Mouse (Mus musculus): Measurements from ENCODE around the gene Mecom. TPM values are rescaled to one million over a fixed set of nuclear protein-coding genes. Genes with fewer than 3 reads are reported as not detected.

The Mecom gene
- polyA plus RNA-seq, 1 experiment from 2014 or later, result 77.5 TPM

GRCm38 (mm10) chr3:30220701-30221412, 327.0 kb downstream of the Mecom start:
- Histone ChIP-seq H3K4me1 (ENCODE audit: insufficient read depth) (no peaks in the 10 kb centered on the region; the same call in 1 of the 2 replicates), H3K27ac (ENCODE audit: low read depth) (no peak overlapping the region; the same call in 1 of the 2 replicates), H3K9me3 (ENCODE audit: low read depth, low read length) (no peaks in the 10 kb centered on the region), H3K27me3 (ENCODE audit: insufficient read depth, low read length) (0 out of 2 replicates have a peak, but pooled peaks cover 4% of the 10 kb centered on the region), H3K9ac (no peak overlapping the region), H3K4me2 (no peak overlapping the region), H3K36me3 (ENCODE audit: insufficient read depth) (no peaks in the 10 kb centered on the region), H3K4me3 (ENCODE audit: low read depth, low read length) (no peak overlapping the region)
- ATAC-seq (ENCODE audit: insufficient read depth), result no peak
- 55% methylated on average over 19 of the region's 19 CpGs for WGBS
- DNase-seq, result peak; percentile 22
- no peak for TF ChIP-seq CTCF (IDR thresholded peaks at IDR 0.05; ENCODE audit: low read depth)

GRCm38 (mm10) chr3:30219891-30220290, 327.9 kb downstream of the Mecom start:
- no peak for TF ChIP-seq CTCF (IDR thresholded peaks at IDR 0.05; ENCODE audit: low read depth)
- Histone ChIP-seq H3K4me2 (peak overlapping the region; percentile 59), H3K9ac (0 out of 2 replicates have a peak overlapping the region, but pooled peaks have one; percentile 27), H3K27me3 (ENCODE audit: insufficient read depth, low read length) (0 out of 2 replicates have a peak, but pooled peaks cover 4% of the 10 kb centered on the region), H3K4me3 (ENCODE audit: low read depth, low read length) (peak overlapping the region; percentile 19), H3K27ac (ENCODE audit: low read depth) (peak overlapping the region; percentile 54; the same call in 1 of the 2 replicates), H3K9me3 (ENCODE audit: low read depth, low read length) (no peaks in the 10 kb centered on the region), H3K4me1 (ENCODE audit: insufficient read depth) (no peaks in the 10 kb centered on the region; the same call in 1 of the 2 replicates), H3K36me3 (ENCODE audit: insufficient read depth) (no peaks in the 10 kb centered on the region)
- WGBS, result 31% methylated on average over 8 of the region's 8 CpGs
- peak; percentile 36 for DNase-seq
- ATAC-seq (ENCODE audit: insufficient read depth), result no peak

GRCm38 (mm10) chr3:30219190-30219884, 328.5 kb downstream of the Mecom start:
- peak overlapping the region; percentile 19 for H3K4me3 ChIP-seq (ENCODE audit: low read depth, low read length)
- TF ChIP-seq CTCF (IDR thresholded peaks at IDR 0.05; ENCODE audit: low read depth), result no peak
- H3K9ac ChIP-seq, result 0 out of 2 replicates have a peak overlapping the region, but pooled peaks have one; percentile 27
- peak; percentile 67 for ATAC-seq (ENCODE audit: insufficient read depth)
- no peaks in the 10 kb centered on the region; the same call in 1 of the 2 replicates for H3K4me1 ChIP-seq (ENCODE audit: insufficient read depth)
- H3K27ac ChIP-seq (ENCODE audit: low read depth), result peak overlapping the region; percentile 54
- peak overlapping the region; percentile 59 for H3K4me2 ChIP-seq
- DNase-seq, result peak; percentile 74
- H3K9me3 ChIP-seq (ENCODE audit: low read depth, low read length), result no peaks in the 10 kb centered on the region
- H3K36me3 ChIP-seq (ENCODE audit: insufficient read depth), result no peaks in the 10 kb centered on the region
- 4% methylated on average over 21 of the region's 21 CpGs for WGBS
- H3K27me3 ChIP-seq (ENCODE audit: insufficient read depth, low read length), result 0 out of 2 replicates have a peak, but pooled peaks cover 4% of the 10 kb centered on the region

GRCm38 (mm10) chr3:30214607-30215006, 333.2 kb downstream of the Mecom start:
- no peak overlapping the region for H3K4me3 ChIP-seq (ENCODE audit: low read depth, low read length)
- H3K27me3 ChIP-seq (ENCODE audit: insufficient read depth, low read length), result 0 out of 2 replicates have a peak, but pooled peaks cover 4% of the 10 kb centered on the region
- WGBS, result 56% methylated on average over 4 of the region's 4 CpGs
- ATAC-seq (ENCODE audit: insufficient read depth) (no peak), DNase-seq (no peak)
- no peaks in the 10 kb centered on the region for H3K9me3 ChIP-seq (ENCODE audit: low read depth, low read length)
- TF ChIP-seq CTCF (IDR thresholded peaks at IDR 0.05; ENCODE audit: low read depth), result no peak
- H3K36me3 ChIP-seq (ENCODE audit: insufficient read depth), result no peaks in the 10 kb centered on the region
- no peak overlapping the region for H3K9ac ChIP-seq
- H3K4me2 ChIP-seq, result no peak overlapping the region
- peaks cover 14% of the 10 kb centered on the region for H3K4me1 ChIP-seq (ENCODE audit: insufficient read depth)
- H3K27ac ChIP-seq (ENCODE audit: low read depth), result no peak overlapping the region

- Histone ChIP-seq H3K9me3 (ENCODE audit: low read depth, low read length) (no peaks in the 10 kb centered on the region), H3K4me3 (ENCODE audit: low read depth, low read length) (no peak overlapping the region), H3K9ac (no peak overlapping the region), H3K4me2 (no peak overlapping the region), H3K27ac (ENCODE audit: low read depth) (peak overlapping the region; percentile 48; the same call in 1 of the 2 replicates), H3K36me3 (ENCODE audit: insufficient read depth) (no peaks in the 10 kb centered on the region), H3K4me1 (ENCODE audit: insufficient read depth) (peaks cover 14% of the 10 kb centered on the region), H3K27me3 (ENCODE audit: insufficient read depth, low read length) (0 out of 2 replicates have a peak, but pooled peaks cover 4% of the 10 kb centered on the region)
- WGBS, result 33% methylated on average over 7 of the region's 7 CpGs
- ATAC-seq (ENCODE audit: insufficient read depth) (peak; percentile 68; the same call in 1 of the 2 replicates), DNase-seq (peak; percentile 15)
- TF ChIP-seq CTCF (IDR thresholded peaks at IDR 0.05; ENCODE audit: low read depth), result no peak
These were observed 334.2 kb downstream of the Mecom start for GRCm38 (mm10) chr3:30213540-30214170.

GRCm38 (mm10) chr3:30212802-30213201, 335.0 kb downstream of the Mecom start:
- TF ChIP-seq CTCF (IDR thresholded peaks at IDR 0.05; ENCODE audit: low read depth), result no peak
- Histone ChIP-seq H3K27ac (ENCODE audit: low read depth) (no peak overlapping the region), H3K9me3 (ENCODE audit: low read depth, low read length) (no peaks in the 10 kb centered on the region), H3K36me3 (ENCODE audit: insufficient read depth) (no peaks in the 10 kb centered on the region), H3K4me1 (ENCODE audit: insufficient read depth) (peaks cover 18% of the 10 kb centered on the region), H3K4me3 (ENCODE audit: low read depth, low read length) (no peak overlapping the region), H3K9ac (no peak overlapping the region), H3K27me3 (ENCODE audit: insufficient read depth, low read length) (no peaks in the 10 kb centered on the region), H3K4me2 (no peak overlapping the region)
- no peak for ATAC-seq (ENCODE audit: insufficient read depth)
- no peak for DNase-seq
- WGBS, result 36% methylated on average over 3 of the region's 3 CpGs
